Mouse (Mus musculus): ENCODE results near the gene Gabrr3. TPM values are rescaled to one million over a fixed set of nuclear protein-coding genes. Genes with fewer than 3 reads are reported as not detected.
A peak's percentile ranks its signal among the peaks of the same experiment; 100 is the strongest.

Gene Gabrr3
- not detected in 2 replicates for total RNA-seq (2014; fragmentation: Nextera tagmentation)
- total RNA-seq (2017), result not detected in 2 replicates

GRCm38 (mm10) chr16:59407032-59407431 is at the start of gene Gabrr3:
Gabrr3 (plus strand) TSS chr16:59407332.
- no peak for ATAC-seq (replicated peaks; ENCODE audit: low FRiP score, low TSS enrichment, poor library complexity, severe bottlenecking)

GRCm38 (mm10) chr16:59363893-59364292 is 43.2 kb upstream of the Gabrr3 start, which contains the start of gene Olfr209:
Olfr209 (minus strand) TSS chr16:59363993.
- ATAC-seq (replicated peaks; ENCODE audit: low FRiP score, low TSS enrichment, poor library complexity, severe bottlenecking), result no peak

GRCm38 (mm10) chr16:59393300-59393699 is 13.8 kb upstream of the Gabrr3 start:
- ATAC-seq (replicated peaks; ENCODE audit: low FRiP score, low TSS enrichment, poor library complexity, severe bottlenecking), result no peak

- ATAC-seq (replicated peaks; ENCODE audit: low FRiP score, low TSS enrichment, poor library complexity, severe bottlenecking), result peak; percentile 61; the same call in 1 of the 2 replicates
These were observed 6.0 kb upstream of the Gabrr3 start for GRCm38 (mm10) chr16:59401102-59401501.

DNA sequence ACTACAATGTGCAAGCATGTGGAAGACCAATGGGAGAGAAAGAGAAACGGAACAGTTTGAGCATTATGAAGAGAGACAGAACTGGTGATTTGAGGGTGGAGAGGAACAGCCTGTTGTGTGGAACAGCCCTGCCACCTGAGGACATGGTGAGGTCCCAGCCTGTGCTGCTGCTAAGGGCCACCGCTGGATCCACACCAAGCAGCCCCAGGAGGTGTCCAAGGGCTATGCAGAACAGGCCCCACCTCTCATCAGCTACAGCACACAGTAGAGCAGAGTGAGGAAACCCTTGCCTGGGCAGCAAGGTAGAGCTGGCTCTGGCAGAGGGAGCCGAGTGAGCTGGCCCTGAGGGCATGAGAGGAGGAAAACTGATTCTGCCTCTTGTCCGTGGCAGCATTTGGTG is 5.1 kb upstream of the Gabrr3 start:
- ATAC-seq (replicated peaks; ENCODE audit: low FRiP score, low TSS enrichment, poor library complexity, severe bottlenecking), result no peak

DNA sequence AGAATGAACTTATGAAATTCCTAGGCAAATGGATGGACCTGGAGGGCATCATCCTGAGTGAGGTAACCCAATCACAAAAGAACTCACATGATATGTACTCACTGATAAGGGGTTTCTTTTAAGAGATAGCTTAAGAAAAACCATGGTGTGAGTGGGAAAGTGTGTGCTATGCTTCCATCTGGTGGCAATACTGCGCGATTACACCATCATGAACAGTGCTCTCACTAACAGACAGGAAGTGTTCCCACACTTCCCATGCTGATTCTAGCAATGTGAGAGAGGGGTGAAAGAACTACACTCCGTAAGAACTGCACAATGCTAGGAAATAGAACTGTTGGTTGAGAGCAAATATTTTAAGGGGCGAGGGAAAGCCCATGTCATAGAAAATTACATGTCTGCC is 3.4 kb upstream of the Gabrr3 start:
- ATAC-seq (replicated peaks; ENCODE audit: low FRiP score, low TSS enrichment, poor library complexity, severe bottlenecking), result peak; percentile 85

DNA sequence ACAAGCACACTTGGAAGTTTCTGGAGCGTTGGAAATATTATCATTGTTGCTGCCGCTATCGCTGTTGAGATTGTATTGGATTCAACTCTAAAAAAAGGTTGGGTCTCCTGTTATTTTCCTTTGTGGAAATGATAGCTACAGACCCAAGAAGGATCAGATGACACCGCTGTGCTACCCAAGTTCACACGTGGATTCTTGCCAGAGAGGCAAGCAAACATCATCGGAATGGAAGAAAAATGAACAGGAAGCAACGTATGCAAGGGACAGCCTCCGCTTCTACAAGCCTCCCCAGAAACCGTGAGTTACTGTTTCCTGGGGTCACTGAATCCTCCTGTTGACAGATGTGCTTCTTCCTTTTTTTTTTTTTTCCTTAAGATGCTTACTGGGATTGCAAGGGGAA is 2.3 kb upstream of the Gabrr3 start:
- no peak for ATAC-seq (replicated peaks; ENCODE audit: low FRiP score, low TSS enrichment, poor library complexity, severe bottlenecking)

GRCm38 (mm10) chr16:59409341-59409748 is 2.2 kb downstream of the Gabrr3 start:
- ATAC-seq (replicated peaks; ENCODE audit: low FRiP score, low TSS enrichment, poor library complexity, severe bottlenecking), result no peak

- ATAC-seq (replicated peaks; ENCODE audit: low FRiP score, low TSS enrichment, poor library complexity, severe bottlenecking), result no peak
These were observed 2.7 kb downstream of the Gabrr3 start for GRCm38 (mm10) chr16:59409800-59410199.

DNA sequence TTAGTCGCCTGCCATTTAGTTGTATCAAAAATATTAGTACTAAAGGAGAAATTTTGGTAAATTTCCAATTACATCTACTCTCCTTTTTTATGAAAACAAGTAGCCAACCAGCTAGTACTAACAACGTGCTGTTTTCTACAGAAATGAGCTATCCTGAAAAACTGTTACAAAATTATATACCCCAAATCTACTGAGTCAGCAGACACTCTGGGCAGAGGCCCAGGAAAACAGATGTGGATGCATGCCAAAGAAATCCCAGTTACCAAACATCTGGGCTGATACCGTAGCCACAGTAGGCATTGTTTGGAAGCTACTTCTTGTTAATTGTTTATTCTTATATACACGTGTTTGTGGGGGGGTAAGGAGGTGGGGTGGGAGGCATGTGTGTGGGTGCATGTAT is 6.3 kb downstream of the Gabrr3 start:
- ATAC-seq (replicated peaks; ENCODE audit: low FRiP score, low TSS enrichment, poor library complexity, severe bottlenecking), result no peak

DNA sequence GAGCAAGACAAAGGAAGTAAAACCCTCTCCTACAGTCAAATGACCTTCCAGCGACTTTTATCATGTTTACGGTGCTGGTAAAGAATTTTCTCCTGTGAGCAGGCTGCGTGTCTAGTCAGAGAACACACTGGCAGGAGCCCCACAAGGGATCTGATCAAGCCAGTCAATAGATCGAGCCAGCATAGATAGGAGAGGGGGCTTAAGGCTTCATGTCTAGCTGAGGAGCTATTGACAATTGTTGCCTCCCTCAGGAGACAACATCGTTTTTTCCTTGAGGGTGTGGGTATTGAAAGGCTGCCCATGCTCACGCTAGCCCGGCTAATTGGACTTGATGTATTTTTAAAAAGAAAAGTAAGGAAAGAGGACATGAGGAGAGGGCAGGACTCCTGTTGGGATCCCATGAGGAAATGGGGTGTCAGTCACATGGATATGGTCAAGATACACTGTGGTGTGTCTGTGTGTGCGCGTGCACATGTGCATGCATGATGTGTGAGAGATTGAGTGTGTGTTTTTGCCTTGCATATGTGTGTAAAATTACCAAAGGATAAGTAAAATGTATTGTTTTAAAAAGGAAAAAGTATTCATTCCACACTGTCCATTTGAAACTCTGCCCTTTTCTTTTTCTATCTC is 13.2 kb downstream of the Gabrr3 start:
- no peak for ATAC-seq (replicated peaks; ENCODE audit: low FRiP score, low TSS enrichment, poor library complexity, severe bottlenecking)

DNA sequence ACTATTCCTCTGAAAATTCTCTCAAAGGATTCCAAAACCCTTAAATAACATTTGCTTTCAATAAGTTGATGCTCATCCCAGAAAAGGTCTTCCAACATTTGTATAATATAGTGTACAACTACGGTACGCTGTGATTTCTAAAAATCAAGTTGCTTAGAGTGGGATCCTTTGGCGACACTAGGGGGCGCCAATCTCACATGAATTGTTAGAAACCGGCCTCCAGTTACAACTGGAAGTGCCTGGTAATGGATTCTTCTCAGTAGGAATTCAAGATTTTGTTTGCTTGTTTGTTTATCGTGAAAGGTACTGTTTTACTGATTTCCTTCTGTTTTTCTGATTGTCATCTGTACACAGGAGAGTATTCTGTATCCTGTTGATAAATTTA is 13.7 kb downstream of the Gabrr3 start:
- peak; percentile 74 for ATAC-seq (replicated peaks; ENCODE audit: low FRiP score, low TSS enrichment, poor library complexity, severe bottlenecking)

- no peak for ATAC-seq (replicated peaks; ENCODE audit: low FRiP score, low TSS enrichment, poor library complexity, severe bottlenecking)
These were observed 14.6 kb downstream of the Gabrr3 start for GRCm38 (mm10) chr16:59421571-59422345.

- no peak for ATAC-seq (replicated peaks; ENCODE audit: low FRiP score, low TSS enrichment, poor library complexity, severe bottlenecking)
These were observed 20.8 kb downstream of the Gabrr3 start for GRCm38 (mm10) chr16:59427960-59428359.

- ATAC-seq (replicated peaks; ENCODE audit: low FRiP score, low TSS enrichment, poor library complexity, severe bottlenecking), result no peak
These were observed 26.0 kb downstream of the Gabrr3 start for GRCm38 (mm10) chr16:59433181-59433580.

DNA sequence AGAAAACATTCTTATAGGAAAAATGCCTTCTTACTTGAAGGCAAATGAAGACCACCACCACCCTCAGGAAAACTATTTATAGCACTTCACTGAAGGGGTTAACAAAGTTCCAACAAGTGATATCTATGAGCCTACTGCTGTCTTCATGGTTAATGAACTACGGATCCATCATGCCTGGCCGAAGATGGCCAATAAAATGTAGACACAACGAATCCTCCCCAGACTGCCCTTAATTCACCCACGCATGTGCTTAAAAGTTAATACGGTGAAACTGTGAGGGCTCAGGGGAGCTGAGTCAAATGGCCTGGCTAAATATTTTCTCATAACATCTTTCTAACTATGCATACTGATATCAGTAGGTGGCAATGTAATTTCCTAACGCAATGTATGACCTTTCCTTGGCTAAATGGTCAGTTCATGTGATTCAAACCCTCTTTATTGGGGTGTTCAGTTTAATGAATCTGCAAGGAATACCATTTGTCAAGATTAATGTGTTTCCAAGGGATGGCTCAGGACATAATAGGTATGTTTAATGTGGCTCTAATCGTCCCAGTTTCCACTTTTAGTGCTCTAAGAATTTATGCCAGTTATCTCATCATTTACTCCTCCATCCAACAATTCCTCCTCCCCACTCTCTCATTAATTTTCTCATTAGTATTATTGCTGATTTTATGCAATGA is 37.9 kb downstream of the Gabrr3 start:
- ATAC-seq (replicated peaks; ENCODE audit: low FRiP score, low TSS enrichment, poor library complexity, severe bottlenecking), result no peak

DNA sequence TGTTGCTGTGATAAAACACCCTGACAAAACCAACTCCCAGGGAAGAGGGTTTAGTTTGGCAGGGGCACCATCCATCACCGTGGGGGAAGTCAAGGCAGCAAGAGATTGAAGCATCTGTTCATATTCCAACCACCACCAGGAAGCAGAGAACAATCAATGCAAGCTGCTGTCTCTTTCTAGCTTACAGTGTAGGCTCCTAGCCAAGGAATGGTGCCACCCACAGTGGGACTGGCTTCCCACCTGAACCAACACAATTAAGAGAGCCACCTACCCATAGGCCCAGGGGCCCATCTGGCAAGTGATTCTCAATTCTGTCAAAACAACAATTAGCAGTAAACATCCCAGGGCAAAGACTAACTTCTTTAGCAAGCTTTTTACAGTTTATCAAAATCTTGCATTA is 41.0 kb downstream of the Gabrr3 start:
- ATAC-seq (replicated peaks; ENCODE audit: low FRiP score, low TSS enrichment, poor library complexity, severe bottlenecking), result no peak

GRCm38 (mm10) chr16:59449092-59449491 is 42.0 kb downstream of the Gabrr3 start:
- no peak for ATAC-seq (replicated peaks; ENCODE audit: low FRiP score, low TSS enrichment, poor library complexity, severe bottlenecking)

GRCm38 (mm10) chr16:59451813-59452212 is 44.7 kb downstream of the Gabrr3 start:
- ATAC-seq (replicated peaks; ENCODE audit: low FRiP score, low TSS enrichment, poor library complexity, severe bottlenecking), result no peak

- ATAC-seq (replicated peaks; ENCODE audit: low FRiP score, low TSS enrichment, poor library complexity, severe bottlenecking), result peak; percentile 97
These were observed 52.2 kb downstream of the Gabrr3 start for GRCm38 (mm10) chr16:59459259-59459861.

Measured in megakaryocyte-erythroid progenitor cell, adult 5-6 weeks (primary cell).